In genomic region chr13:59080468-59080867, GRCm38 (mm10) we compare ENCODE assay signal across 16 mouse cellular contexts.
A peak's percentile ranks its signal among the peaks of the same experiment; 100 is the strongest.
DNase-seq lines count a peak whose midpoint lies in the region; ATAC-seq and TF ChIP-seq lines count a peak whose summit lies in the region.
"Had no signal": no experiment of that assay in that cellular context is flagged by ENCODE, and none has a peak within 500 bp of the region (broad histone marks: within the 10 kb centered on the region; RNA-seq: fewer than 3 reads in every experiment).

No protein-coding gene starts in this region.

- no peak for DNase-seq in layer of hippocampus, adult 2 months (ENCODE audit: low spot score in 2 of 2)
- no peak for DNase-seq in layer of hippocampus, adult 18-20 months (ENCODE audit: low spot score in 2 of 2)
- no peak for DNase-seq in urinary bladder, postnatal 10 days (ENCODE audit: low spot score)
- DNase-seq in right cerebral cortex, adult 18-20 months = no peak
- no peak for DNase-seq in lung, adult 18-20 months
- DNase-seq: cerebellum, postnatal 36 days; heart, postnatal 10 days; kidney, adult 2 months; kidney, postnatal 10 days; liver, postnatal 0 days had no signal

- ATAC-seq in hindbrain, embryonic 12.5 days (ENCODE audit: low FRiP score) = 0 out of 2 replicates have a peak, but pooled peaks have one; percentile 16
- peak; percentile 59; the same call in 1 of the 2 replicates for ATAC-seq in midbrain, embryonic 12.5 days (ENCODE audit: low FRiP score, low read depth)
- ATAC-seq: inflammation-experienced regulatory T-cells, adult 6 months; liver, postnatal 0 days had no signal

- H3K36me3 ChIP-seq in hindbrain, embryonic 12.5 days = no peaks in the 10 kb centered on the region
- no peaks in the 10 kb centered on the region for H3K36me3 ChIP-seq in midbrain, embryonic 12.5 days
- H3K36me3 ChIP-seq: limb, embryonic 10.5 days had no signal

- no peak for TF ChIP-seq CTCF in layer of hippocampus, adult 2 months (conservative IDR thresholded peaks at IDR 0.05)

- peaks cover 13% of the 10 kb centered on the region for H3K4me1 ChIP-seq in hindbrain, embryonic 12.5 days
- peaks cover 13% of the 10 kb centered on the region for H3K4me1 ChIP-seq in midbrain, embryonic 12.5 days
- H3K4me1 ChIP-seq: megakaryocyte, embryonic 14.5 days had no signal

- 41% methylated on average over 5 of the region's 5 CpGs for WGBS in hindbrain, embryonic 12.5 days
- 32% methylated on average over 5 of the region's 5 CpGs for WGBS in midbrain, embryonic 12.5 days

- 0 out of 2 replicates have a peak, but pooled peaks cover 3% of the 10 kb centered on the region for H3K27me3 ChIP-seq in hindbrain, embryonic 12.5 days
- H3K27me3 ChIP-seq in midbrain, embryonic 12.5 days = peaks cover 6% of the 10 kb centered on the region; the same call in 1 of the 2 replicates
- H3K27me3 ChIP-seq: megakaryocyte, embryonic 14.5 days had no signal

- H3K4me2 ChIP-seq in hindbrain, embryonic 12.5 days (replicated peaks) = no peak overlapping the region
- H3K4me2 ChIP-seq in midbrain, embryonic 12.5 days (replicated peaks) = no peak overlapping the region
- H3K4me2 ChIP-seq: heart, embryonic 11.5 days had no signal

- H3K9me3 ChIP-seq in hindbrain, embryonic 12.5 days (replicated peaks) = no peaks in the 10 kb centered on the region
- H3K9me3 ChIP-seq in midbrain, embryonic 12.5 days = no peaks in the 10 kb centered on the region
- H3K9me3 ChIP-seq: limb, embryonic 10.5 days had no signal

- no peak overlapping the region for H3K9ac ChIP-seq in hindbrain, embryonic 12.5 days
- no peak overlapping the region for H3K9ac ChIP-seq in midbrain, embryonic 12.5 days (replicated peaks)
- H3K9ac ChIP-seq: liver, postnatal 0 days had no signal

- H3K27ac ChIP-seq in layer of hippocampus, adult 2 months = peak overlapping the region; percentile 79
- H3K27ac ChIP-seq in hindbrain, embryonic 12.5 days = peak overlapping the region; percentile 60; the same call in 1 of the 2 replicates
- H3K27ac ChIP-seq in midbrain, embryonic 12.5 days (replicated peaks) = peak overlapping the region; percentile 54
- H3K27ac ChIP-seq: limb, embryonic 10.5 days had no signal

- H3K4me3 ChIP-seq in layer of hippocampus, adult 2 months = no peak overlapping the region
- no peak overlapping the region for H3K4me3 ChIP-seq in hindbrain, embryonic 12.5 days
- H3K4me3 ChIP-seq in midbrain, embryonic 12.5 days = no peak overlapping the region
- H3K4me3 ChIP-seq: limb, embryonic 10.5 days; megakaryocyte, embryonic 14.5 days had no signal
